Mouse (Mus musculus): ENCODE data around the gene Rbks.

GRCm38 (mm10) chr5:31687972-31688371, 9.5 kb downstream of the Rbks start:
- TF ChIP-seq CTCF (IDR thresholded peaks at IDR 0.05) (no peak), POLR2A (IDR thresholded peaks at IDR 0.05; ENCODE audit: insufficient read depth, low read depth, low read length) (no peak)

All from heart, adult 2 months (tissue).